Mouse (Mus musculus) lung, embryonic 15.5 days (tissue): ENCODE results near the gene Dtymk. TPM values are rescaled to one million over a fixed set of nuclear protein-coding genes. Genes with fewer than 3 reads are reported as not detected.
"Not testable (repeated sequence)": the region's sequence is repeated elsewhere in the genome, so short reads cannot be mapped to it uniquely, and the experiment has no call there.

Source experiments
- ATAC-seq: fragments of 200-750 bp; cut with Nextera tagmentation; 2 replicates; pipeline ENCODE4 v1.8.0; 2017; ENCODE audit warnings: moderate number of reproducible peaks, borderline replicate concordance; ENCODE audit not compliant: low FRiP score, low TSS enrichment; ENCODE audit errors: extremely low read depth
- H3K27ac ChIP-seq: fragments of 300-500 bp; sonication (generic); 2 replicates; pipeline ENCODE4 v1.5.1; 2015; ENCODE audit warnings: moderate library complexity, mild to moderate bottlenecking, inconsistent platforms
- H3K27me3 ChIP-seq: fragments of 300-500 bp; sonication (generic); 2 replicates; pipeline ENCODE4 v1.6.1; 2015; ENCODE audit warnings: inconsistent platforms
- H3K36me3 ChIP-seq: fragments of 300-500 bp; sonication (generic); 2 replicates; pipeline ENCODE4 v1.6.1; 2015; ENCODE audit warnings: inconsistent platforms
- H3K4me1 ChIP-seq: fragments of 300-500 bp; sonication (generic); 2 replicates; pipeline ENCODE4 v1.6.1; 2015; ENCODE audit warnings: inconsistent platforms
- H3K4me2 ChIP-seq: fragments of 300-500 bp; sonication (generic); 2 replicates; pipeline ENCODE4 v1.6.1; 2015; ENCODE audit warnings: inconsistent platforms, mild to moderate bottlenecking, moderate library complexity
- H3K4me3 ChIP-seq: fragments of 300-500 bp; sonication (generic); 2 replicates; pipeline ENCODE4 v1.5.1; 2015; ENCODE audit warnings: mild to moderate bottlenecking, inconsistent platforms
- H3K9ac ChIP-seq: fragments of 300-500 bp; sonication (generic); 2 replicates; pipeline ENCODE4 v1.6.1; 2015; ENCODE audit warnings: inconsistent platforms
- H3K9me3 ChIP-seq: fragments of 300-500 bp; sonication (generic); 2 replicates; pipeline ENCODE4 v1.6.1; 2016; ENCODE audit warnings: inconsistent platforms
- WGBS: fragments of 180-500 bp; shearing (Covaris S2); methylation state at CpG from one replicate; pipeline ENCODE4 v1.1.7; 2015; 5-methylcytosine and 5-hydroxymethylcytosine counted together
- polyA plus RNA-seq: library from polyadenylated mRNA; unstranded; fragments of >200 nt; fragmentation: Nextera tagmentation; extraction: Ambion mirVana; gene quantifications from 2 replicates; pipeline ENCODE4 v1.2.1, GENCODE M21; 2015

Dtymk gene
- 258 and 260 TPM in 2 replicates for polyA plus RNA-seq

- H3K4me3 ChIP-seq: peak within 1 kb of the TSS; percentile 90
- peak within 1 kb of the TSS; percentile 97 for H3K4me2 ChIP-seq
- under 1% methylated on average over 42 of the region's 42 CpGs for WGBS
- peak within 1 kb of the TSS; percentile 91 for H3K9ac ChIP-seq
- peaks cover 32% of the 10 kb centered on the region for H3K36me3 ChIP-seq
- no peaks in the 10 kb centered on the region for H3K9me3 ChIP-seq
- peaks cover 38% of the 10 kb centered on the region for H3K4me1 ChIP-seq
- no peaks in the 10 kb centered on the region for H3K27me3 ChIP-seq
- peak; percentile 50 for ATAC-seq
- H3K27ac ChIP-seq: peak within 1 kb of the TSS; percentile 98
Measured at GRCm38 (mm10) chr1:93801741-93802238, at the start of gene Dtymk. Dtymk (minus strand) TSS chr1:93801934.

- not testable (repeated sequence) for H3K27ac ChIP-seq, H3K36me3 ChIP-seq, H3K9me3 ChIP-seq, H3K4me1 ChIP-seq, H3K4me2 ChIP-seq, H3K27me3 ChIP-seq, H3K9ac ChIP-seq, H3K4me3 ChIP-seq
- WGBS: 64% methylated on average over 3 of the region's 3 CpGs
- peak; percentile 59; the same call in 1 of the 2 replicates for ATAC-seq
Measured at GRCm38 (mm10) chr1:93845766-93846366, 44.1 kb upstream of the Dtymk start.

GRCm38 (mm10) chr1:93838569-93838968, 36.8 kb upstream of the Dtymk start:
- not testable (repeated sequence) for ATAC-seq, H3K36me3 ChIP-seq

GRCm38 (mm10) chr1:93837335-93837734, 35.6 kb upstream of the Dtymk start:
- H3K4me1 ChIP-seq: no peaks in the 10 kb centered on the region
- H3K4me3 ChIP-seq: no peak overlapping the region
- no peak overlapping the region for H3K4me2 ChIP-seq
- H3K9ac ChIP-seq: no peak overlapping the region
- no peaks in the 10 kb centered on the region for H3K27me3 ChIP-seq
- no peak for ATAC-seq
- 92% methylated on average over 8 of the region's 8 CpGs for WGBS
- H3K36me3 ChIP-seq: 0 out of 2 replicates have a peak, but pooled peaks cover 4% of the 10 kb centered on the region
- H3K9me3 ChIP-seq: no peaks in the 10 kb centered on the region
- no peak overlapping the region for H3K27ac ChIP-seq

More at GRCm38 (mm10) chr1:93838569-93838968, 36.8 kb upstream of the Dtymk start:
- H3K27ac ChIP-seq, H3K4me1 ChIP-seq, H3K9me3 ChIP-seq, H3K4me3 ChIP-seq, H3K4me2 ChIP-seq, H3K9ac ChIP-seq, H3K27me3 ChIP-seq: not testable (repeated sequence)
- WGBS: 80% methylated on average over 8 of the region's 8 CpGs

GRCm38 (mm10) chr1:93836532-93836913, 34.8 kb upstream of the Dtymk start:
- WGBS: 83% methylated on average over 2 of the region's 2 CpGs
- H3K4me3 ChIP-seq: no peak overlapping the region
- no peaks in the 10 kb centered on the region for H3K4me1 ChIP-seq
- no peaks in the 10 kb centered on the region for H3K9me3 ChIP-seq
- no peak overlapping the region for H3K9ac ChIP-seq
- no peak overlapping the region for H3K4me2 ChIP-seq
- 0 out of 2 replicates have a peak, but pooled peaks cover 4% of the 10 kb centered on the region for H3K36me3 ChIP-seq
- no peaks in the 10 kb centered on the region for H3K27me3 ChIP-seq
- H3K27ac ChIP-seq: no peak overlapping the region
- no peak for ATAC-seq

GRCm38 (mm10) chr1:93835876-93836531, 34.3 kb upstream of the Dtymk start:
- 87% methylated on average over 6 of the region's 6 CpGs for WGBS
- no peaks in the 10 kb centered on the region for H3K9me3 ChIP-seq
- ATAC-seq: no peak

GRCm38 (mm10) chr1:93835211-93835610, 33.5 kb upstream of the Dtymk start:
- no peak overlapping the region for H3K4me2 ChIP-seq
- no peaks in the 10 kb centered on the region for H3K9me3 ChIP-seq
- 90% methylated on average over 4 of the region's 4 CpGs for WGBS
- H3K27ac ChIP-seq: no peak overlapping the region
- H3K4me1 ChIP-seq: no peaks in the 10 kb centered on the region
- no peak overlapping the region for H3K4me3 ChIP-seq
- 0 out of 2 replicates have a peak, but pooled peaks cover 4% of the 10 kb centered on the region for H3K36me3 ChIP-seq
- H3K27me3 ChIP-seq: no peaks in the 10 kb centered on the region
- H3K9ac ChIP-seq: no peak overlapping the region
- ATAC-seq: no peak

More at GRCm38 (mm10) chr1:93835876-93836531, 34.3 kb upstream of the Dtymk start:
- Histone ChIP-seq H3K4me2 (no peak overlapping the region), H3K4me3 (no peak overlapping the region), H3K27ac (no peak overlapping the region), H3K9ac (no peak overlapping the region), H3K36me3 (0 out of 2 replicates have a peak, but pooled peaks cover 4% of the 10 kb centered on the region), H3K4me1 (no peaks in the 10 kb centered on the region), H3K27me3 (no peaks in the 10 kb centered on the region)

GRCm38 (mm10) chr1:93834671-93835150, 33.0 kb upstream of the Dtymk start:
- WGBS: 89% methylated on average over 7 of the region's 7 CpGs
- no peak overlapping the region for H3K4me2 ChIP-seq
- H3K4me1 ChIP-seq: no peaks in the 10 kb centered on the region
- ATAC-seq: no peak
- no peak overlapping the region for H3K9ac ChIP-seq
- no peak overlapping the region for H3K27ac ChIP-seq
- H3K36me3 ChIP-seq: 0 out of 2 replicates have a peak, but pooled peaks cover 4% of the 10 kb centered on the region
- H3K9me3 ChIP-seq: no peaks in the 10 kb centered on the region
- no peak overlapping the region for H3K4me3 ChIP-seq
- H3K27me3 ChIP-seq: no peaks in the 10 kb centered on the region

GRCm38 (mm10) chr1:93832754-93833360, 31.1 kb upstream of the Dtymk start:
- H3K9ac ChIP-seq, H3K4me1 ChIP-seq, H3K36me3 ChIP-seq, ATAC-seq, H3K9me3 ChIP-seq, H3K27me3 ChIP-seq, H3K4me2 ChIP-seq, H3K4me3 ChIP-seq, H3K27ac ChIP-seq: not testable (repeated sequence)
- WGBS: 53% methylated on average over 3 of the region's 4 CpGs

GRCm38 (mm10) chr1:93826540-93826835, 24.8 kb upstream of the Dtymk start:
- no peak overlapping the region for H3K27ac ChIP-seq
- H3K4me3 ChIP-seq: no peak overlapping the region
- H3K9ac ChIP-seq: no peak overlapping the region
- ATAC-seq: no peak
- H3K27me3 ChIP-seq: no peaks in the 10 kb centered on the region
- peaks cover 1% of the 10 kb centered on the region; the same call in 1 of the 2 replicates for H3K36me3 ChIP-seq
- H3K9me3 ChIP-seq: no peaks in the 10 kb centered on the region
- peak overlapping the region; percentile 65 for H3K4me2 ChIP-seq
- 91% methylated on average over 9 of the region's 9 CpGs for WGBS
- peaks cover 5% of the 10 kb centered on the region for H3K4me1 ChIP-seq

- peak; percentile 33; the same call in 1 of the 2 replicates for ATAC-seq
- H3K4me1 ChIP-seq: peaks cover 5% of the 10 kb centered on the region
- H3K4me3 ChIP-seq: peak overlapping the region; percentile 70
- no peaks in the 10 kb centered on the region for H3K9me3 ChIP-seq
- H3K27me3 ChIP-seq: no peaks in the 10 kb centered on the region
- 39% methylated on average over 27 of the region's 27 CpGs for WGBS
- peaks cover 7% of the 10 kb centered on the region; the same call in 1 of the 2 replicates for H3K36me3 ChIP-seq
- peak overlapping the region; percentile 65 for H3K4me2 ChIP-seq
- peak overlapping the region; percentile 98 for H3K27ac ChIP-seq
- peak overlapping the region; percentile 62 for H3K9ac ChIP-seq
Measured at GRCm38 (mm10) chr1:93825771-93826539, 24.2 kb upstream of the Dtymk start.
